Mouse (Mus musculus) T-cell, adult 66 days (primary cell): ENCODE results near the gene Ngp. TPM values are rescaled to one million over a fixed set of nuclear protein-coding genes. Genes with fewer than 3 reads are reported as not detected.

ENCODE experiments used
- total RNA-seq, 2 experiments: library from RNA; stranded (reverse); gene quantifications; 3 replicates in 1 of 2; 4 replicates in 1 of 2; pipeline ENCODE4 v1.2.4; 2023

The Ngp gene
- total RNA-seq, result 1 to 10 TPM; 2.1 to 3.6 TPM

DNA sequence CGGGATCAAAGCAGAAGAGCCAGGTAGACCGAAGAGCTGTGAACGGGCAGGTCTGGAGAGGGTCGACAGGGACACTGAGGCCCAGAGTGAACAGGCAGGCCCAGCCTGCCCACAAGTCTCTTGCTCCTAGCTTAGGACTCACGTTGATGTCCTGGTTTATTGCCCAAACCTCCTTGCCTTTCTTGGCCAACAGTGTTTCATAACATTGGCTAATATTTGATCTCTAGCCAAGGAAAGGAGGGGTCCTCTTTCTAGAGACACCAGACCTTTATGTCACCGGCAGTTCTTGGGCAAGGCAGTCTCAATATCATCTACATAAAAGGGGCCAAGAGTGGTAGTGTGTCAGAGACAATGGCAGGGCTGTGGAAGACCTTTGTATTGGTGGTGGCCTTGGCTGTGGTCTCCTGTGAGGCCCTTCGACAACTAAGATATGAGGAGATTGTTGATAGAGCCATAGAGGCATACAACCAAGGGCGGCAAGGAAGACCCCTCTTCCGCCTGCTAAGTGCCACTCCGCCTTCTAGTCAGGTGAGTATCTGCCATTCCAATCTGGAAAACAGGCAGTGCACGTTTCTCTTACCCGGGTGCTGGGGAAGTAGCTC lies at the start of gene Ngp:
Ngp (plus strand) TSS at position 237 of the 602 bp plus-strand sequence.

GRCm38 (mm10) chr9:110408099-110408773 lies 11.3 kb upstream of the Ngp start, which contains the start of gene Ptpn23:
Ptpn23 (minus strand) TSS chr9:110408213.

Other genes starting within 250 kb of the Ngp start
- 1 to 10 TPM; 5.7 to 6.7 TPM for gene Cspg5, start 176.0 kb upstream of the Ngp start, total RNA-seq
- gene Elp6, start 114.6 kb upstream of the Ngp start, total RNA-seq, result 1 to 10 TPM; 8.8 to 9.0 TPM
- 100 to 1,000 TPM in 1 of 2 experiments, 10 to 100 TPM in 1; 87.8 to 116 TPM for gene Scap, start 86.5 kb upstream of the Ngp start, total RNA-seq
- gene Ptpn23, start 11.5 kb upstream of the Ngp start, total RNA-seq, result 10 to 100 TPM; 62.5 to 62.9 TPM
- gene Klhl18, start 56.9 kb downstream of the Ngp start, total RNA-seq, result 10 to 100 TPM; 29.8 to 31.6 TPM
- under 1 TPM in 1 of 2 experiments, not detected in 1; 0.24 TPM for gene Kif9, start 57.2 kb downstream of the Ngp start, total RNA-seq
- gene Setd2, start 112.8 kb downstream of the Ngp start, total RNA-seq, result 100 to 1,000 TPM; 126 to 141 TPM
- gene Nradd, start 204.7 kb downstream of the Ngp start, total RNA-seq, result 10 to 100 TPM; 12.2 to 14.3 TPM
- gene Nbeal2, start 234.4 kb downstream of the Ngp start, total RNA-seq, result 100 to 1,000 TPM; 113 to 134 TPM
- 10 to 100 TPM; 85.4 to 95.4 TPM for gene Ccdc12, start 236.8 kb downstream of the Ngp start, total RNA-seq